Mouse (Mus musculus) myocyte (in vitro differentiated cells): ENCODE measurements around the gene Dmwd. TPM values are rescaled to one million over a fixed set of nuclear protein-coding genes. Genes with fewer than 3 reads are reported as not detected.

Experiments used
- H3K27me3 ChIP-seq: one replicate; pipeline ENCODE4 v1.6.1; 2011; ENCODE audit not compliant: control insufficient read depth, insufficient read depth, insufficient read length
- H3K36me3 ChIP-seq: one replicate; pipeline ENCODE4 v1.6.1; 2011; ENCODE audit not compliant: control insufficient read depth, insufficient read depth
- H3K4me2 ChIP-seq: one replicate; pipeline ENCODE4 v1.6.1; 2011; ENCODE audit warnings: low read depth, control low read depth
- H3K4me3 ChIP-seq: one replicate; pipeline ENCODE4 v1.5.1; 2011; ENCODE audit warnings: mild to moderate bottlenecking, control low read depth, moderate library complexity
- H3K79me2 ChIP-seq: one replicate; pipeline ENCODE4 v1.6.1; 2011; ENCODE audit not compliant: control insufficient read depth, insufficient read depth
- H3ac ChIP-seq: one replicate; pipeline ENCODE4 v1.6.1; 2011; ENCODE audit not compliant: control insufficient read depth, insufficient read length
- CEBPB ChIP-seq: IDR thresholded peaks from 2 replicates; pipeline ENCODE4 v1.6.1; 2011; ENCODE audit warnings: mild to moderate bottlenecking, moderate library complexity; ENCODE audit not compliant: poor library complexity, insufficient read depth, severe bottlenecking
- E2F4 ChIP-seq: IDR thresholded peaks from one replicate; pipeline ENCODE4 v1.6.1; 2011; ENCODE audit warnings: mild to moderate bottlenecking, control low read depth, moderate library complexity; ENCODE audit not compliant: insufficient read depth
- MAX ChIP-seq: IDR thresholded peaks from one replicate; pipeline ENCODE4 v1.6.1; 2011; ENCODE audit warnings: low read depth, mild to moderate bottlenecking, control low read depth
- MYOD1 ChIP-seq, 3 experiments: IDR thresholded peaks; one replicate each; pipeline ENCODE4 v1.6.1; 2011; ENCODE audit warnings: control low read depth in 2 of 3, low read depth in 2 of 3, mild to moderate bottlenecking in 2 of 3, moderate library complexity in 1 of 3; ENCODE audit not compliant: insufficient read length in 2 of 3, control insufficient read depth in 1 of 3
- MYOG ChIP-seq, 3 experiments: IDR thresholded peaks; one replicate each; pipeline ENCODE4 v1.6.1; 2011; ENCODE audit warnings: control low read depth in 2 of 3, low read depth in 2 of 3, mild to moderate bottlenecking in 2 of 3; ENCODE audit not compliant: insufficient read length in 2 of 3, control insufficient read depth in 1 of 3, insufficient read depth in 1 of 3
- POLR2A ChIP-seq: IDR thresholded peaks from one replicate; pipeline ENCODE4 v1.6.1; 2011; ENCODE audit warnings: low read depth, mild to moderate bottlenecking, control low read depth, moderate library complexity; ENCODE audit not compliant: insufficient read length
- POLR2AphosphoS2 ChIP-seq: IDR thresholded peaks from one replicate; pipeline ENCODE4 v1.6.1; 2011; ENCODE audit warnings: low read depth, control low read depth; ENCODE audit not compliant: insufficient read length
- REST ChIP-seq: IDR thresholded peaks from one replicate; pipeline ENCODE4 v1.6.1; 2011; ENCODE audit warnings: mild to moderate bottlenecking, control low read depth, moderate library complexity; ENCODE audit not compliant: insufficient read depth, insufficient read length
- SRF ChIP-seq: IDR thresholded peaks from one replicate; pipeline ENCODE4 v1.6.1; 2011; ENCODE audit warnings: low read depth; ENCODE audit not compliant: control insufficient read depth, insufficient read length
- TCF12 ChIP-seq: IDR thresholded peaks from one replicate; pipeline ENCODE4 v1.6.1; 2011; ENCODE audit warnings: mild to moderate bottlenecking, control low read depth; ENCODE audit not compliant: poor library complexity, insufficient read depth, severe bottlenecking
- TCF3 ChIP-seq: IDR thresholded peaks from one replicate; pipeline ENCODE4 v1.6.1; 2011; ENCODE audit warnings: low read depth, control low read depth; ENCODE audit not compliant: insufficient read length
- USF1 ChIP-seq: IDR thresholded peaks from one replicate; pipeline ENCODE4 v1.6.1; 2011; ENCODE audit warnings: low read depth, mild to moderate bottlenecking, control low read depth, moderate library complexity
- polyA plus RNA-seq: library from polyadenylated mRNA; unstranded; fragments of >200 nt; fragmentation: generic; extraction: Trizol; gene quantifications from one replicate; pipeline ENCODE4 v1.2.1, GENCODE M21; 2012; ENCODE audit warnings: missing spikeins

Dmwd gene
- polyA plus RNA-seq, 1 experiment = 83.7 TPM

GRCm38 (mm10) chr7:19130657-19131056, 54.6 kb downstream of the Dmwd start:
- TF ChIP-seq MYOG (IDR thresholded peaks at IDR 0.05; ENCODE audit: control insufficient read depth in 1 of 3, insufficient read depth in 1 of 3, insufficient read length in 2 of 3, low read depth in 2 of 3) (no peak), MAX (no peak), MYOD1 (IDR thresholded peaks at IDR 0.05; ENCODE audit: control insufficient read depth in 1 of 3, insufficient read length in 2 of 3, low read depth in 2 of 3) (no peak), SRF (no peak), POLR2AphosphoS2 (no peak), TCF12 (no peak), CEBPB (no peak), USF1 (no peak), TCF3 (no peak), POLR2A (no peak), REST (no peak), E2F4 (no peak)
- Histone ChIP-seq H3K4me3 (peak overlapping the region; percentile 23), H3K27me3 (no peaks in the 10 kb centered on the region), H3K36me3 (no peaks in the 10 kb centered on the region), H3K79me2 (peaks cover 9% of the 10 kb centered on the region), H3K4me2 (peak overlapping the region; percentile 75), H3ac (no peak overlapping the region)

GRCm38 (mm10) chr7:19131324-19131848, 55.4 kb downstream of the Dmwd start:
- H3K27me3 ChIP-seq = no peaks in the 10 kb centered on the region
- H3K79me2 ChIP-seq = peaks cover 9% of the 10 kb centered on the region
- H3ac ChIP-seq = no peak overlapping the region
- TF ChIP-seq POLR2AphosphoS2 = peak; percentile 64
- TF ChIP-seq E2F4 = peak; percentile 1
- TF ChIP-seq SRF = peak; percentile 99
- no peak for TF ChIP-seq TCF3
- peak; percentile 76 for TF ChIP-seq USF1
- no peak for TF ChIP-seq MYOG (IDR thresholded peaks at IDR 0.05; ENCODE audit: control insufficient read depth in 1 of 3, insufficient read depth in 1 of 3, insufficient read length in 2 of 3, low read depth in 2 of 3)
- TF ChIP-seq MYOD1 (IDR thresholded peaks at IDR 0.05; ENCODE audit: control insufficient read depth in 1 of 3, insufficient read length in 2 of 3, low read depth in 2 of 3) = peak in 1 of 3 experiments; percentile 19
- no peak for TF ChIP-seq CEBPB
- TF ChIP-seq REST = no peak
- no peaks in the 10 kb centered on the region for H3K36me3 ChIP-seq
- H3K4me3 ChIP-seq = peak overlapping the region; percentile 23
- H3K4me2 ChIP-seq = peak overlapping the region; percentile 85

Other genes starting within 250 kb of the Dmwd start
- gene Mill2, start 236.3 kb upstream of the Dmwd start, polyA plus RNA-seq = 0.24 TPM
- not detected for gene Pglyrp1, start 204.9 kb upstream of the Dmwd start, polyA plus RNA-seq
- gene Ccdc61, start 165.8 kb upstream of the Dmwd start, polyA plus RNA-seq = 7.7 TPM
- 0.06 TPM for gene Nova2, start 150.3 kb upstream of the Dmwd start, polyA plus RNA-seq
- gene Nanos2, start 88.8 kb upstream of the Dmwd start, polyA plus RNA-seq = not detected
- 10.4 TPM for gene Mypop, start 85.0 kb upstream of the Dmwd start, polyA plus RNA-seq
- gene Irf2bp1, start 72.2 kb upstream of the Dmwd start, polyA plus RNA-seq = 27.6 TPM
- 0.12 TPM for gene Foxa3, start 52.7 kb upstream of the Dmwd start, polyA plus RNA-seq
- 90.3 TPM for gene Sympk, start 51.9 kb upstream of the Dmwd start, polyA plus RNA-seq
- gene Rsph6a, start 21.5 kb upstream of the Dmwd start, polyA plus RNA-seq = 0.04 TPM
- gene Dmpk, start 7.6 kb downstream of the Dmwd start, polyA plus RNA-seq = 294 TPM
- gene Six5, start 18.4 kb downstream of the Dmwd start, polyA plus RNA-seq = 1.6 TPM
- not detected for gene Gm4969, start 42.1 kb downstream of the Dmwd start, polyA plus RNA-seq
- gene Fbxo46, start 43.6 kb downstream of the Dmwd start, polyA plus RNA-seq = 6.2 TPM
- gene Qpctl, start 73.1 kb downstream of the Dmwd start, polyA plus RNA-seq = 7.7 TPM
- gene Snrpd2, start 73.5 kb downstream of the Dmwd start, polyA plus RNA-seq = 192 TPM
- 0.48 TPM for gene Gipr, start 89.9 kb downstream of the Dmwd start, polyA plus RNA-seq
- 47.7 TPM for gene Eml2, start 100.2 kb downstream of the Dmwd start, polyA plus RNA-seq
- 0.10 TPM for gene Gpr4, start 136.3 kb downstream of the Dmwd start, polyA plus RNA-seq
- 29.8 TPM for gene Opa3, start 152.1 kb downstream of the Dmwd start, polyA plus RNA-seq
- 189 TPM for gene Vasp, start 195.6 kb downstream of the Dmwd start, polyA plus RNA-seq
- gene Ppm1n, start 203.8 kb downstream of the Dmwd start, polyA plus RNA-seq = 0.42 TPM
- 340 TPM for gene Rtn2, start 206.4 kb downstream of the Dmwd start, polyA plus RNA-seq
- 0.82 TPM for gene Fosb, start 233.8 kb downstream of the Dmwd start, polyA plus RNA-seq